Mouse (Mus musculus): ENCODE measurements around the gene Exosc5.
A peak's percentile ranks its signal among the peaks of the same experiment; 100 is the strongest.

Exosc5 gene

GRCm38 (mm10) chr7:25706578-25707170, 47.7 kb downstream of the Exosc5 start:
- no peak for DNase-seq (ENCODE audit: low spot score)

DNA sequence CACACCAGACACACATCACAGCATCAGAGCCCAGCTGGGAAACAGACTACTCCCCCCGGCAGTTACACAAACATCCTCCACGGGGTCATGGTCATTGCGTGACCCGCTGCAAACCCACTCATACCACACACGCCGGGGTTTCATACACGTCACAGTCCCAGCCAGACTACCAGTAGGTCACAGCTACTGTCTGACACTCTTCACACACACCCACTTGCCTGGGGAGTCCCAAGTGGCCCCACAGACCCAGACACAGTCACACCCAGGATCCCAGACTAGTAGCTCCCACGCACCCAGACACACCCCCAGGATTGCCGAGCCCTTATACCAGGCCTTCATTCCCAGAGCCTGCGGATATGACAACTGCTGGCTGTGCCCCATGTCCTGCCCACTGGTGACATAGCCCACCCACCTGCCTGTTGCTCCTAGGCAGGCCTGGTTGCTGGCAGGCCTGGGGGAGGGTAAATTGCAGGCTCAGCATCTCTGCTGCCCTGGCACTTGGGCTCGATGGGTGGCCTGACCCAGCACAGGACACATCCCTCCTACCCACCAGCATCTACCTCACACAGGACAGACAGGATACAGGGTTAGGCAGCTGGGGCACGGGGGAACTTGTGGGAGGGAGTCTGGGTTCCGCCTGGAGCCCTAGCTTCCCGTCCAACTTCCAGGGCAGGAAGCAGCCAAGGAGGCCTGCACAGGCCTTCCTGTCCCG, 48.8 kb downstream of the Exosc5 start:
- DNase-seq (ENCODE audit: low spot score), result no peak

DNA sequence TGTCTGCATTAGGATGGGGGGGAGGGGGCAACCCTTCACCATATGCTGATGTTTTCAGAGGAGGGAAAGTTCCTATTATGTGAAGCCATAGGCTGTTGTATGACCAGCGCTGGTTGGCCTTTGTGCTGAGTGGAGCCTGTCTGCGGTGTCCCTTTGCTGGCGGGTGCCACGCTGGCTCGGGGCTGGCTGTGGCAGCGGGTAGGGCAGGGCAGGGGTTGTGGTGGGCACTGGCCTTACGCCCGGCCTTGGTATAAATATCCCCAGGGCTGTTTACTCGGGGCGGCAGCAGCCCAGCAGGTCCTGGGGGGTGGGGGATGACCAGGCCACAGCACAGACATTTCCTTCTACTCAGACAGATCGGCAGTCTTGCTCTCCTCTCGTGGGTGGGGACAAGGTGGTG, 51.0 kb downstream of the Exosc5 start:
- no peak for DNase-seq (ENCODE audit: low spot score)

GRCm38 (mm10) chr7:25710519-25711130, 51.7 kb downstream of the Exosc5 start:
- DNase-seq (ENCODE audit: low spot score), result no peak

- DNase-seq (ENCODE audit: low spot score), result no peak
Measured at GRCm38 (mm10) chr7:25711165-25711564, 52.2 kb downstream of the Exosc5 start.

GRCm38 (mm10) chr7:25711731-25712197, 52.8 kb downstream of the Exosc5 start:
- no peak for DNase-seq (ENCODE audit: low spot score)

- DNase-seq (ENCODE audit: low spot score), result no peak
Measured at GRCm38 (mm10) chr7:25712801-25713200, 53.8 kb downstream of the Exosc5 start.

DNA sequence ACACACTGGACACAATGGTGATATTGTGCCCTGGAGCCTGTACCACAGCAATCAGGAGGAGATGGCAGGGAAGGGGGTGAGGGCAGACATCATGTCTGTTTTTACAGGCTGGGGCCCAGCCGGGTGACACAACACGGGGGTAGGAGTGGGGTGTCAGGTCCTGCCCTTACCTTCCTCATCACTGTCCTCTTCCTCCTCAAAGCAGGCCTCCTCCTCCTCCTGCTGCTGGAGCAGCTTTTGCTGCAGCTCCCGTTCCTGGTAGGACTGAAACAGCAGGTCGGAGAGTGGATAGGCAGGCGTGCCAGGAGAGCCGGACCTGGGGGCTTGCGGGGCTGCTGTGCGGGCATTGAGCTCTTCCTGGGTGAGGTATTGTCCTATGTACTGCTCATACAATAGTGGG, 55.6 kb downstream of the Exosc5 start:
- DNase-seq (ENCODE audit: low spot score), result no peak

- no peak for DNase-seq (ENCODE audit: low spot score)
Measured at GRCm38 (mm10) chr7:25715731-25716271, 56.8 kb downstream of the Exosc5 start.

DNA sequence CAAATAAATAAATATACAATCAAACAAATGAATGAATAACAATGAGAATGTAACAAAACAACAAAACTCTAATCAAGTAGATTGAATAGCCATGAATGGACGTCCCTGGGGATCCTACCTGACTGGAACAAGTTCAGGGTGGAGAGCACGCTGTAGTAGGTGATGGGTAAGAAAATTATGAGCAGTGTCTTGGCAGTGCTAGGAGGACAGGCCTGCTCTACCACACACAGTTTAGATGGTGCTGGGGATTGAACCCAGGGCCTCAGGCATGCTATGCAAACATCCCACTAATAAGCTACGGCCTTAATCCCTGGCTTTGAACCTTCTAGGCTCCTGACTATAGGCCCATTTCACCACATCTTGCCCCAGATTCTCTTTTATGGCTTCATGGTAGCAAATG, 58.5 kb downstream of the Exosc5 start:
- no peak for DNase-seq (ENCODE audit: low spot score)

DNA sequence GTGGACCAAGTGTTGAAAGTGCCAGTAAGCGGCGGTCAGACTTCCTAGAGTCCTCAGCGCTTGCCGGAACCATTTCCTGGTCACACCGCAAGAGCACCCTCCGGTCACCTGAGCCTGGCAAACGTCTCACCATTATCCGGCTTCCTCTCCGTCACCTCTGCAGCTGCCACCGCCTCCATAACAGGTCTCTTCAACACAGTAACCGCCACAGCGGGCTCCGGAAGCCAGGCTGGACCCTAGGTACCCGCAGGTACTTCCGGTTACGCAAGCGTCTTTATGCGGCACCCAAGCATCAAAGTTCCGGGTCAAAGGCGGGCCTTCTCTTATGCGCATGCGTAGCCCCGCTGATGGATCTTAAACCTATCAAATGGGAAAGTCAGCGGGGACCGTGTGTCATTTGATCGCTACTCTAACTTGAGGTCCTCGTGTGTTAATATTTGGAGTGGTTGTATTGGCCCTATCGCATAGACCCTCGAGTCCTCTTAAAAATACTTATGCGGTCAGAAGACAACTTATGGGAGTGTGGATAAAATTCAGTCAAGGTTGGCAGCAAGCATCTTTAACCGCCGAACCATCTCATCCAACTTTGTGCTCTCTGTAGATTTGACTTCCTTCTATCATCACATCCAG, 59.9 kb downstream of the Exosc5 start, which contains the start of gene Ccdc97:
Gene Ccdc97 (minus strand): TSS at position 301 of the 630 bp plus-strand sequence.
- peak; percentile 81 for DNase-seq (ENCODE audit: low spot score)

- DNase-seq (ENCODE audit: low spot score), result peak; percentile 72
Measured at GRCm38 (mm10) chr7:25719761-25720610, 61.0 kb downstream of the Exosc5 start.

- no peak for DNase-seq (ENCODE audit: low spot score)
Measured at GRCm38 (mm10) chr7:25720760-25721159, 61.8 kb downstream of the Exosc5 start.

All from ovary, postnatal 14 days (tissue).